Mouse (Mus musculus) heart, postnatal 0 days (tissue): Measurements from ENCODE around the gene Zfp420. TPM values are rescaled to one million over a fixed set of nuclear protein-coding genes. Genes with fewer than 3 reads are reported as not detected.

Source experiments
- ATAC-seq: fragments of 200-750 bp; cut with Nextera tagmentation; 2 replicates; pipeline ENCODE4 v1.8.0; 2017; ENCODE audit warnings: low read depth, moderate number of reproducible peaks, moderate library complexity; ENCODE audit not compliant: insufficient read depth
- DNase-seq: peaks from one replicate; pipeline ENCODE4 v3.0.0-alpha.2; 2016; ENCODE audit warnings: low spot score
- H3K27ac ChIP-seq: fragments of 300-500 bp; sonication (generic); 2 replicates; pipeline ENCODE4 v1.5.1; 2014; ENCODE audit warnings: low read depth, mild to moderate bottlenecking
- H3K27me3 ChIP-seq: fragments of 300-500 bp; sonication (generic); 2 replicates; pipeline ENCODE4 v1.6.1; 2014; ENCODE audit warnings: low read length, mixed read lengths; ENCODE audit not compliant: control insufficient read depth, insufficient read depth
- H3K36me3 ChIP-seq: fragments of 300-500 bp; sonication (generic); replicated peaks from 2 replicates; pipeline ENCODE4 v1.6.1; 2014; ENCODE audit warnings: low read length, mixed read lengths; ENCODE audit not compliant: control insufficient read depth, insufficient read depth
- H3K4me1 ChIP-seq: fragments of 300-500 bp; sonication (generic); 2 replicates; pipeline ENCODE4 v1.6.1; 2014; ENCODE audit warnings: antibody characterized with exemption; ENCODE audit not compliant: control insufficient read depth, insufficient read depth
- H3K4me2 ChIP-seq: fragments of 300-500 bp; sonication (generic); 2 replicates; pipeline ENCODE4 v1.6.1; 2014; ENCODE audit warnings: low read depth, mild to moderate bottlenecking, low read length, moderate library complexity
- H3K4me3 ChIP-seq: fragments of 300-500 bp; sonication (generic); 2 replicates; pipeline ENCODE4 v1.5.1; 2014; ENCODE audit warnings: low read depth, low read length
- H3K9ac ChIP-seq: fragments of 300-500 bp; sonication (generic); replicated peaks from 2 replicates; pipeline ENCODE4 v1.6.1; 2014; ENCODE audit warnings: low read depth, low read length, mixed read lengths
- H3K9me3 ChIP-seq: fragments of 300-500 bp; sonication (generic); replicated peaks from 2 replicates; pipeline ENCODE4 v1.6.1; 2016; ENCODE audit warnings: low read length; ENCODE audit not compliant: control insufficient read depth
- CTCF ChIP-seq: IDR thresholded peaks from 2 replicates; pipeline ENCODE4 v1.5.1; 2016; ENCODE audit warnings: antibody characterized with exemption, control low read depth, low read depth
- EP300 ChIP-seq: IDR thresholded peaks from 2 replicates; pipeline ENCODE4 v1.6.1; 2016; ENCODE audit warnings: antibody characterized with exemption, low read depth
- WGBS: fragments of 180-500 bp; shearing (Covaris S2); extraction: QIAGEN DNeasy Blood & Tissue Kit; methylation state at CpG from one replicate; pipeline ENCODE4 v1.1.7; 2014; 5-methylcytosine and 5-hydroxymethylcytosine counted together
- polyA plus RNA-seq: library from polyadenylated mRNA; unstranded; fragments of >200 nt; fragmentation: Nextera tagmentation; extraction: Ambion mirVana; gene quantifications from 2 replicates; pipeline ENCODE4 v1.2.1, GENCODE M21; 2015
- total RNA-seq: library from RNA; depleted of rRNA; stranded (reverse); fragments of >200 nt; gene quantifications from 2 replicates; pipeline ENCODE4 v1.2.3, GENCODE M21; 2014; ENCODE audit warnings: low replicate concordance

Zfp420 gene
- total and polyA plus RNA-seq, 2 experiments from 2014 or later = 0.80 to 2.2 TPM

DNA sequence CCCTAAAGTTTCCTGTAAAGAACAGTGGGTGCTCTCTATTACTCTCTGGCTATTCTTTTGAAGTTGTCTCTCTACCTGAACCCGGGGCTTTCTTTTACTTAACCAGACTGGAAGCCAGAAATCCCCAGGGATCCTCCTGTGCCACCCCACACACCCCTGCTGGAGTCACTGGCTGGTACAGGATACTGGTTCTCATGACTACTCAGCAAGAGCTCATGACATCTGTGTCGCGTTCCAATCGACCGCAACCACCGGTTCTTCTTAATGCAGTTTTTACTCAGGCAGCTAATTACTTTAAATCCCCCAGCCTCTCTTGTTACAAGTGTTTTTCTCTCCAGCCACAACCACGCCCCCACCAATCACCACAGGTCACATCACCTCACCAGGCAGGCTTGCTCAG, 20.3 kb downstream of the Zfp420 start:
- no peak for ATAC-seq

DNA sequence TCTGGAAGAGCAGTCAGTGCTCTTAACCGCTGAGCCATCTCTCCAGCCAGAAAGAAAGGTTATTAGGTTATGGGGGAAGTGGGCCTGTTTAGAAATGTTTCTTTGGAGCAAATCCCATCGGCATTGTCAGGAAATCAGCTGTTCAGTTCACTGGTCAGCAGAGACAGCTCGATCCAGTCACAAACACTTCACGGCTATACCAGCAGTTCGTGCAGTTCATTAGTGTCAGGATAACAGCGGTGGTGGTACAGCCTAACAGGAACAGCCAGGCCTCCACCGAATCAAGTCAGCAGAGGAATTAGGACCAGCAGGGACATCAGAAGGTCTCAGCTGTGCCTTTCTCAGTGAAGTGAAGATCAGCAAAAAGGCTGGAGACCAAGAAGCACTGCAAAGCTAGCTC, 21.1 kb downstream of the Zfp420 start:
- TF ChIP-seq EP300 (no peak), CTCF (no peak)
- H3K9ac ChIP-seq = no peak overlapping the region
- ATAC-seq = no peak
- no peak overlapping the region for H3K4me3 ChIP-seq
- peaks cover under 1% of the 10 kb centered on the region; the same call in 1 of the 2 replicates for H3K36me3 ChIP-seq
- no peak overlapping the region for H3K27ac ChIP-seq
- H3K4me1 ChIP-seq = no peaks in the 10 kb centered on the region
- no peaks in the 10 kb centered on the region for H3K27me3 ChIP-seq
- peaks cover 8% of the 10 kb centered on the region; the same call in 1 of the 2 replicates for H3K9me3 ChIP-seq
- WGBS = 86% methylated on average over 7 of the region's 7 CpGs
- DNase-seq = no peak
- H3K4me2 ChIP-seq = no peak overlapping the region

More for the DNA sequence above, 20.3 kb downstream of the Zfp420 start:
- Histone ChIP-seq H3K9ac (no peak overlapping the region), H3K36me3 (peaks cover 9% of the 10 kb centered on the region), H3K9me3 (peaks cover 9% of the 10 kb centered on the region), H3K4me2 (no peak overlapping the region), H3K4me3 (no peak overlapping the region), H3K27me3 (no peaks in the 10 kb centered on the region), H3K27ac (no peak overlapping the region), H3K4me1 (no peaks in the 10 kb centered on the region)
- no peak for DNase-seq
- no peak for TF ChIP-seq EP300
- TF ChIP-seq CTCF = no peak
- WGBS = 75% methylated on average over 7 of the region's 7 CpGs

DNA sequence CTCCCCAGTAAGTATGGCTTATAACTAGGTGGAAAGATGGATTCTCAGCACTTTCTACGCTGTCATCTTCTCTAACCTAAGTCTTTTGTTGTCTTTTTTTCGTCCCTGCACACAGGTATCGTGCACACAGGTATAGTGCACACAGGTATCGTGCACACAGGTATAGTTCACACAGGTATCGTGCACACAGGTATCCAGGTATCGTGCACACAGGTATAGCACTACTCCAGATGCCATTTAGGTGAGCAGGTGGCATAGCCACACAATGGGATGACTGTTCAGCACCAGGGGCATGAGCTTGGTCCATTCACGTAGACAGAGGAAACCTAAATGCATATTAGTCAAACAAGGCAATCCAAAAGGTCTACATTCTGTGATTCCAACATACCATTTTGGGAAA, 30.7 kb downstream of the Zfp420 start:
- H3K4me2 ChIP-seq = no peak overlapping the region
- TF ChIP-seq CTCF = no peak
- no peak for TF ChIP-seq EP300
- H3K9me3 ChIP-seq = peaks cover 40% of the 10 kb centered on the region
- no peaks in the 10 kb centered on the region for H3K27me3 ChIP-seq
- ATAC-seq (no peak), DNase-seq (no peak)
- H3K4me3 ChIP-seq = no peak overlapping the region
- H3K36me3 ChIP-seq = peaks cover 49% of the 10 kb centered on the region
- no peak overlapping the region for H3K27ac ChIP-seq
- H3K4me1 ChIP-seq = no peaks in the 10 kb centered on the region
- no peak overlapping the region for H3K9ac ChIP-seq
- WGBS = 95% methylated on average over 7 of the region's 7 CpGs

GRCm38 (mm10) chr7:29892756-29893155, 33.0 kb downstream of the Zfp420 start:
- no peak overlapping the region for H3K9ac ChIP-seq
- no peak overlapping the region for H3K4me3 ChIP-seq
- H3K4me1 ChIP-seq = no peaks in the 10 kb centered on the region
- no peak overlapping the region for H3K27ac ChIP-seq
- DNase-seq = no peak
- no peaks in the 10 kb centered on the region for H3K27me3 ChIP-seq
- no peak for ATAC-seq
- 96% methylated on average over 4 of the region's 4 CpGs for WGBS
- no peak for TF ChIP-seq EP300
- TF ChIP-seq CTCF = no peak
- peaks cover 66% of the 10 kb centered on the region for H3K36me3 ChIP-seq
- peaks cover 29% of the 10 kb centered on the region for H3K9me3 ChIP-seq
- H3K4me2 ChIP-seq = no peak overlapping the region

- H3K4me2 ChIP-seq = no peak overlapping the region
- H3K4me3 ChIP-seq = no peak overlapping the region
- peaks cover 29% of the 10 kb centered on the region for H3K9me3 ChIP-seq
- DNase-seq = no peak
- no peak overlapping the region for H3K27ac ChIP-seq
- TF ChIP-seq CTCF = no peak
- TF ChIP-seq EP300 = no peak
- H3K36me3 ChIP-seq = peaks cover 78% of the 10 kb centered on the region
- no peaks in the 10 kb centered on the region for H3K27me3 ChIP-seq
- WGBS = 97% methylated on average over 4 of the region's 4 CpGs
- H3K9ac ChIP-seq = no peak overlapping the region
- ATAC-seq = no peak
- H3K4me1 ChIP-seq = no peaks in the 10 kb centered on the region
These were observed 38.6 kb downstream of the Zfp420 start for GRCm38 (mm10) chr7:29898351-29898750.

GRCm38 (mm10) chr7:29904101-29904500, 44.3 kb downstream of the Zfp420 start:
- peaks cover 2% of the 10 kb centered on the region; the same call in 1 of the 2 replicates for H3K4me1 ChIP-seq
- WGBS = 94% methylated on average over 4 of the region's 4 CpGs
- H3K36me3 ChIP-seq = peaks cover 31% of the 10 kb centered on the region
- TF ChIP-seq EP300 (no peak), CTCF (no peak)
- H3K4me2 ChIP-seq = no peak overlapping the region
- DNase-seq (no peak), ATAC-seq (no peak)
- no peak overlapping the region for H3K4me3 ChIP-seq
- H3K27ac ChIP-seq = no peak overlapping the region
- no peak overlapping the region for H3K9ac ChIP-seq
- no peaks in the 10 kb centered on the region for H3K9me3 ChIP-seq
- no peaks in the 10 kb centered on the region for H3K27me3 ChIP-seq
